Mouse (Mus musculus) midbrain, embryonic 12.5 days (tissue): ENCODE results near the gene 1110059E24Rik. TPM values are rescaled to one million over a fixed set of nuclear protein-coding genes. Genes with fewer than 3 reads are reported as not detected.
"Not testable (repeated sequence)": the region's sequence is repeated elsewhere in the genome, so short reads cannot be mapped to it uniquely, and the experiment has no call there.

ENCODE experiments used
- ATAC-seq: fragments of 200-750 bp; cut with Nextera tagmentation; 2 replicates; pipeline ENCODE4 v1.8.0; 2017; ENCODE audit warnings: low read depth, moderate TSS enrichment, moderate library complexity; ENCODE audit not compliant: low FRiP score
- H3K27ac ChIP-seq: fragments of 300-500 bp; sonication (generic); replicated peaks from 2 replicates; pipeline ENCODE4 v1.5.1; 2016; ENCODE audit warnings: mild to moderate bottlenecking
- H3K27me3 ChIP-seq: fragments of 300-500 bp; sonication (generic); 2 replicates; pipeline ENCODE4 v1.6.1; 2016; ENCODE audit warnings: mild to moderate bottlenecking
- H3K36me3 ChIP-seq: fragments of 300-500 bp; sonication (generic); 2 replicates; pipeline ENCODE4 v1.6.1; 2016
- H3K4me1 ChIP-seq: fragments of 300-500 bp; sonication (generic); 2 replicates; pipeline ENCODE4 v1.6.1; 2016
- H3K4me2 ChIP-seq: fragments of 300-500 bp; sonication (generic); replicated peaks from 2 replicates; pipeline ENCODE4 v1.6.1; 2016; ENCODE audit warnings: mild to moderate bottlenecking, moderate library complexity
- H3K4me3 ChIP-seq: fragments of 300-500 bp; sonication (generic); 2 replicates; pipeline ENCODE4 v1.5.1; 2016; ENCODE audit warnings: mild to moderate bottlenecking
- H3K9ac ChIP-seq: fragments of 300-500 bp; sonication (generic); replicated peaks from 2 replicates; pipeline ENCODE4 v1.6.1; 2016; ENCODE audit warnings: mild to moderate bottlenecking, moderate library complexity
- H3K9me3 ChIP-seq: fragments of 300-500 bp; sonication (generic); 2 replicates; pipeline ENCODE4 v1.6.1; 2016; ENCODE audit warnings: mild to moderate bottlenecking
- WGBS: fragments of 180-500 bp; shearing (Covaris S2); methylation state at CpG from one replicate; pipeline ENCODE4 v1.1.7; 2016; 5-methylcytosine and 5-hydroxymethylcytosine counted together
- polyA plus RNA-seq: library from polyadenylated mRNA; unstranded; fragments of >200 nt; fragmentation: Nextera tagmentation; extraction: Ambion mirVana; gene quantifications from 2 replicates; pipeline ENCODE4 v1.2.1, GENCODE M21; 2016

Gene 1110059E24Rik
- polyA plus RNA-seq, 1 experiment from 2014 or later: 62.8 TPM

DNA sequence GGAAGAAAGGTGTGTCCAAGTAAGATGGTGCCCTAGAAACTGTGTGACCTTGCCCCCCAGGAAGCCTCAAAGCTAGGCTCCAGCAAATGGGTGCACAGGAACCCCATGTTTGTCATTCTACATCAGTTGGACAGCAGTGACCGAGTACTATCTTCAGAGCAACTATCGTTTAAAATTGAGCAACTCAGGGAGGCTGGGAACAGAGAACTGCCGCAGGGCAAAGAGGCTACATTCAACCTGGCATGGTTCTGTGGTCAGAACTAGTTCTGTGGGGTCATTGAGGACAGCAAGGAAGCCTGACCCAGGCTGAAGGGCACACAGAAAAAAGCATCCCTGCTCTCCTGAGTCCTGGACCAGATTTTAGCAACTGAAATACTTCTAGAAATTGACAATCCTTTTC, 37.0 kb downstream of the 1110059E24Rik start:
- no peak overlapping the region for H3K4me3 ChIP-seq
- no peak overlapping the region for H3K9ac ChIP-seq
- peaks cover 4% of the 10 kb centered on the region; the same call in 1 of the 2 replicates for H3K36me3 ChIP-seq
- 93% methylated on average over 3 of the region's 3 CpGs for WGBS
- no peaks in the 10 kb centered on the region for H3K9me3 ChIP-seq
- H3K27ac ChIP-seq: no peak overlapping the region
- H3K4me1 ChIP-seq: peaks cover 11% of the 10 kb centered on the region
- ATAC-seq: no peak
- H3K4me2 ChIP-seq: no peak overlapping the region
- no peaks in the 10 kb centered on the region for H3K27me3 ChIP-seq

DNA sequence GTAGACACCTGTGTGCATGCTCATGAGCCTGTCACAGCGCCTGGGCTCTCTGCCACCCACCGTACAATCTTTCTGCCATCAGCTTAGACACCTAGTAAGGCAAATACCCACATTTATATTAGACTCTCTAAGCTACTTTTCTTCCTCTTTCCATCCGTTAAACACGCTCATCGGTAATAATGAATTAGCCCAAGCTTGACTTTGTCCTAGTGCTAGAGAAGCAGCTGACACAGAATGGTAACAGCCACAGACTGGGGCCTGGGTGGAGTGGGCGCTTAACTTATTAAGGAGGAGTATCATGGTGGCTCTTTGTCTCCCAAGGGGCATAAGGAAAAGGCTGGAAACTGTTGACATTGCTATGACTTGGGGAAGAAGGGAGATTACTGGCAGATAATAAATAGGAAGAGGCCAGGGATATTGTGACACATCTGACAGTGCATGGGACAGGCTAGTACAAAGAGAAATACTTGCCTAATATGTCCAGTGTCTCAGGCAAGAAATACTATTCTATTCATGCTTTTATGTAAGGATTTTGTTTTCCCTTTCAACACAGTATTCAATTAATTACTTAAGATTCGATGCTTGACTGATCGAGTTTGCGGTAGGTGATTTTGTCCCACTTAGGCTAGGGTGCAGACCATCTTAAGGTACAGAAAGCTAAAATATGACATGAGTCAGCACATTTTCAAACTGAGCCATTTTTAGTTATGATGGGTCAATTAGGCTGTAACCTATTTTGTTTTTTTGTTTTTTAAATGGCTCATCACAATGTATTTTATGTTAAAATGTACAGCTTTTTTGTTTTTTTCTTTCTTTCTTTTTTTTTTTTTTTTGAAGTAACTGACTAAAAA, 40.8 kb downstream of the 1110059E24Rik start:
- H3K36me3 ChIP-seq: no peaks in the 10 kb centered on the region
- H3K9me3 ChIP-seq: no peaks in the 10 kb centered on the region
- WGBS: 54% methylated on average over 9 of the region's 9 CpGs
- no peaks in the 10 kb centered on the region for H3K27me3 ChIP-seq
- no peak overlapping the region for H3K9ac ChIP-seq
- H3K4me2 ChIP-seq: no peak overlapping the region
- H3K4me1 ChIP-seq: peaks cover 11% of the 10 kb centered on the region
- H3K27ac ChIP-seq: no peak overlapping the region
- peak; percentile 42; the same call in 1 of the 2 replicates for ATAC-seq
- H3K4me3 ChIP-seq: no peak overlapping the region

DNA sequence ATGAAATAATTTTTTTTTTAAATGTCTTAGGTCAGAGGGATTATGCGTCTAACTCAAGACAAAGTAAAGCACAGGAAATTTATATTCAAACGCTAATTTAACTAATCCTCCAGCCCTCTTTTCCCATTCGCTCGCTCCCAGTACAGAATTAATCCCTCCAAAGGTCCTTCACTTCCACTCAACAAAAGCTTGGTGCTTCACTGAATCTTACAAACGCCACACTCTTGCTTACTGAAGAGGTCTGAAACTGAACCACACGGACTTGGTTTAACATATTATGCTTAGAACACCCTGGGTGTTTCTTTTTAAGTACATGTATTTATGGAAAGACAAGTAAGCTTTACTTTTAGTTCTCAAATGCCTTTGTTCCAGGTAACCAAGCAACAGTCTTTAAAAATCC, 41.5 kb downstream of the 1110059E24Rik start:
- WGBS: 15% methylated on average over 6 of the region's 6 CpGs
- Histone ChIP-seq H3K9ac (no peak overlapping the region), H3K27ac (no peak overlapping the region), H3K27me3 (no peaks in the 10 kb centered on the region), H3K4me3 (no peak overlapping the region), H3K4me1 (peaks cover 11% of the 10 kb centered on the region), H3K9me3 (no peaks in the 10 kb centered on the region), H3K4me2 (no peak overlapping the region), H3K36me3 (no peaks in the 10 kb centered on the region)
- peak; percentile 64 for ATAC-seq

DNA sequence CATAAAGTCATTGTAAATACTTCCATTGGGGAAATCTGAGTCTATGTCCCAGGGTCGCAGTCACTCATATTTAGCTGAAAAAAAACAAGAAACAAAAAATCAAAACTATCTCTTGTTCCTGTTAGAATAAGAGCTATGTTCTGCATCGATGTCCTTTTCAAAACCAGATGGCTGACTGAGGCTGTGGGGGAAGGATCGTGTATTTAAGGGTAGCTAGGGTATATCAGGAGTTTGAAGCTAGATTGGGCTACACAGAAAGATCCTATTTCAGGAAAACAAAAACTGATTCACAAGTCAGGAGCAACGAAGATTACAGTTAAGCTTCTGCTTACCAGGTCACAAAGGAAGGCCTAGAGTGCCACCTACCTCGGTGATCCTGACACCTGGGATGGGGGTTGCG, 42.5 kb downstream of the 1110059E24Rik start:
- H3K9ac ChIP-seq: no peak overlapping the region
- WGBS: 75% methylated on average over 6 of the region's 6 CpGs
- peaks cover 11% of the 10 kb centered on the region for H3K4me1 ChIP-seq
- H3K4me3 ChIP-seq: no peak overlapping the region
- no peaks in the 10 kb centered on the region for H3K27me3 ChIP-seq
- H3K36me3 ChIP-seq: no peaks in the 10 kb centered on the region
- H3K4me2 ChIP-seq: no peak overlapping the region
- no peak for ATAC-seq
- H3K27ac ChIP-seq: no peak overlapping the region
- no peaks in the 10 kb centered on the region for H3K9me3 ChIP-seq

DNA sequence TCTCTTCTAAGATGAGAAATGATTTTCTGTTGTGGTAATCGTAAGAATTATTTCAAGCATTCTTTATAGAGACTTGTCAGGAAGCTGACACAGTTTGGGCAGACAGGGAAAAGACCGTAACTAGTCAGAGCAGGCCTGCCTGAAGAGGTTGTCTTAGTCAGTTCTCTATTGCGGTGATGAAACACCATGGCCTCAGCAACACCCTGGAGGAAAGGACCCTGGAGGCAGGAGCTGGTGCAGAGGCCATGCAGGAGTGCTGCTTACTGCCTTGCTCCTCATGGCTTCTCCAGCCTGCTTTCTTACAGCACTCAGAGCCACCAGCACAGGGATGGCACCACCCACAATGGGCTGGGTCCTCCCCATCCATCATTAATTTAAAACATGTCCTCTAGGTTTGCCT, 47.5 kb downstream of the 1110059E24Rik start:
- H3K9ac ChIP-seq: no peak overlapping the region
- ATAC-seq: no peak
- 0 out of 2 replicates have a peak, but pooled peaks cover 4% of the 10 kb centered on the region for H3K36me3 ChIP-seq
- no peak overlapping the region for H3K4me3 ChIP-seq
- H3K4me2 ChIP-seq: no peak overlapping the region
- no peaks in the 10 kb centered on the region for H3K27me3 ChIP-seq
- H3K4me1 ChIP-seq: peaks cover 10% of the 10 kb centered on the region
- 97% methylated on average over 3 of the region's 3 CpGs for WGBS
- no peak overlapping the region for H3K27ac ChIP-seq
- no peaks in the 10 kb centered on the region for H3K9me3 ChIP-seq

DNA sequence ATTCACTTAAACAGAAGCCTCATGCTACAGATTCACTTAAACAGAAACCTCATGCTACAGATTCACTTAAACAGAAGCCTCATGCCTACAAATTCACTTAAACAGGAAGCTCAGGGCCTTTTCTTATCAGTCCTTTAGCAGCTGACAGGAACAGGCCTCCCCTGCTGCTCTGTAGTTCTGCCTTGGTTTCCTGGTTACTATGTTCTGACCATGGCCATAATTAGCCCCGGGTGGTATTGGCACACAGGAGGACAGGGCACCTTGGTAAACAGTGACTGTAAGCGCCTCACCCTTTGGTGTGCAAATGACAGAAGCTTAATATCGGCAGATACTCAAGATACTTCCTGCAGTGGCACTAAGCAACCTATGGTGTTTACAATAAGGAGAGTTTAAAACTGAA, 48.9 kb downstream of the 1110059E24Rik start:
- 0 out of 2 replicates have a peak, but pooled peaks cover 4% of the 10 kb centered on the region for H3K36me3 ChIP-seq
- peaks cover 16% of the 10 kb centered on the region for H3K4me1 ChIP-seq
- no peaks in the 10 kb centered on the region for H3K27me3 ChIP-seq
- no peak overlapping the region for H3K4me3 ChIP-seq
- 76% methylated on average over 3 of the region's 3 CpGs for WGBS
- no peak for ATAC-seq
- H3K9me3 ChIP-seq: no peaks in the 10 kb centered on the region
- no peak overlapping the region for H3K9ac ChIP-seq
- no peak overlapping the region for H3K27ac ChIP-seq
- H3K4me2 ChIP-seq: no peak overlapping the region

DNA sequence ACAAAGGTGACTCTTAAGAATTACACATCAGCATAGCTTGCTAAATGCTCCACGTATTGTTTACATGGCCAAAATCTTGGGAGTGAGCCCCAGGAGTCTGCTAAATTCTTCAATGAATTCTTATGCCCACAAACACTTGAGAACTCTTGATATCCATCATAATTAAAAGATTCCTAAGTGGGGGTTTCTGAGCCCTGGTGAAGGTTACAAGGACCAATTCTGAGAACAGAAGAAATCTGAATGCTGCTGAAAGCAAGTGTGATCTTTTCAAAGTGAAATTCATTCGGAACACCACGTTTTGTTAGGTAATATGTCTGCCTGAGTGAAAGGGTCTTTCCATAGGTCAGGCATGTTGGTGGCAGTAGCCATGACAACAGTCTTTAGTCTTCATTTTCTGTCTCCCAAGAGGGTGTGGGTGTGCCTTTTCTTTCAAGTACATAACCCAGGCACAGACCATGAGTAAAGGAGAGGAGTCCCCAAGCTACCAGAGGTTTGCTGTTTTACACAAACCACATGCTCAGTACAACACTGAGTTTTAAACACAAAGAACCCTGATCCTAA, 51.2 kb downstream of the 1110059E24Rik start:
- Histone ChIP-seq H3K9ac (no peak overlapping the region), H3K27ac (no peak overlapping the region), H3K9me3 (no peaks in the 10 kb centered on the region), H3K4me3 (no peak overlapping the region), H3K27me3 (no peaks in the 10 kb centered on the region), H3K4me2 (no peak overlapping the region), H3K4me1 (peaks cover 16% of the 10 kb centered on the region), H3K36me3 (peaks cover 13% of the 10 kb centered on the region; the same call in 1 of the 2 replicates)
- WGBS: 37% methylated on average over 3 of the region's 3 CpGs
- ATAC-seq: peak; percentile 53; the same call in 1 of the 2 replicates

DNA sequence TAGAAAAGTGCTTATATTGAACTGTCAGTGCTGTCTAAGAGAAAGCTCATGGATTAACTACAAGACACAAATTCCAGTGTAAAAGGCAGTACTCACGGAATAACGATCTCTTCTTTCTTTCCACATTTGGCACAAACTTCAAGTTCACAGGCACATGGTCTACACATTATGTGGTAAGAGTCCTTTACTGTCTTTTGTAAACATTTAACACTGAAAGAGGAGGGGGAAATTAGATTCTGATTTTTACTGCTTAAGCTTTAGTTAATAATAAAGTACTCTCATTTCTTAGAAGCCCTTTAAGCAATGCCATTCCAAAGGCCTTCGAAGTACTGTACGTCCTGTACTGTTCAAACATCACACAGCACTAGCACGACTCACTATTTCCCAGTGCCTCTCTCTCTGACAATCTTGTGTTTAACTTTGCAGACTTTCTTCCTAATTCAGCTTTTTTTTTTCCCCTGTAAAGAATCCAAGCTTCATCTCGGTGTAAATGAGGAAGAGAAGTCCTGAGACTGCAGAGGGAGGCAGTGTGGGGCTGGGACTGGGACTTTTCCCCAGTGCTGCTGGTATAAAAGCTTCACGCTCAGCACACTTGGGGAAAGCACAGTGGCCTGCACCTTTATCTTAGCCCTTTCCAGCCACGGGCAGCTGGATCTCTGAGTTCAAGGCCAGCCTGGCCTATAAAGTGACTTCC, 54.0 kb downstream of the 1110059E24Rik start:
- Histone ChIP-seq H3K4me3 (no peak overlapping the region), H3K36me3 (peaks cover 25% of the 10 kb centered on the region), H3K27me3 (no peaks in the 10 kb centered on the region), H3K4me1 (peaks cover 16% of the 10 kb centered on the region), H3K9me3 (no peaks in the 10 kb centered on the region), H3K9ac (no peak overlapping the region), H3K4me2 (no peak overlapping the region), H3K27ac (no peak overlapping the region)
- ATAC-seq: no peak
- 82% methylated on average over 8 of the region's 8 CpGs for WGBS

DNA sequence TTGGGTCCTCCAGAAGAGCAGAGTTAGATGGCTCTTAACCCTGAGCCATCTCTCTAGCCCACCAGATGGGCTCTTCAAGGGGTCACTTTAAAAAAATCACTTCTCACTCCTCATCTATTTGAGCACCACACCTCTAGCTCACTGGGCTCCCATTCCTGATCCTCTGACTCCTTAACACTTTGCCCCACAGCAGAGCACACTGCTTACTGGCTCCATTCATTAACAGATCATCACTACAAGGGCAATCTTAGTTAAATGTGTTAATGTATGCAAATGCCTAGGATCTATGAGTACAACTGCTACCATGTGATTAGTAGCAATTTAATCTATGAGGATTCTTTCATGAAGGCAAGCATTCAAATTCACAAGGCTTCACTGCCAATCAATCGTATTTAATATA, 58.1 kb downstream of the 1110059E24Rik start:
- H3K9me3 ChIP-seq: no peaks in the 10 kb centered on the region
- H3K27ac ChIP-seq: no peak overlapping the region
- H3K4me1 ChIP-seq: peaks cover 6% of the 10 kb centered on the region
- H3K4me2 ChIP-seq: no peak overlapping the region
- H3K27me3 ChIP-seq: no peaks in the 10 kb centered on the region
- WGBS: 96% methylated on average over 1 of the region's 1 CpGs
- no peak overlapping the region for H3K9ac ChIP-seq
- no peak overlapping the region for H3K4me3 ChIP-seq
- no peak for ATAC-seq
- peaks cover 29% of the 10 kb centered on the region for H3K36me3 ChIP-seq

DNA sequence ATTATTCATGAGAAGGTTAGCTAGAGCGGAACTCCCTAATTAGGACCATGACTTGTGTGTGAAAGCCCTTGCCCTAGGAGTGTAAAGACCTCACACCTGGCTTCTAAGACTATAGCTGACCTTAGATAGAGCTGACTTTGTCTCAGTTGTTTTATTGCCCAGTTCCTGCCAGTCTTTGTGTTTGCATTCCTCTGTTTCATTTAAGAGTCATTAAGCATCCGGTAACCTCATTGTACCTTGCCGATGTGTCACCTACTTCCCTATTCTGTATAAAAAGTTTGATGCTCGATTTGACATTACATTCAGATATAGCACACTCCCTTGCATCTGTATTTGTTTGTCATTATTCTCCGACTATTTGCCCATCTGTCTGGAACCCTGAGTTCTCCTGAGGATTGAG, 60.6 kb downstream of the 1110059E24Rik start:
- H3K27me3 ChIP-seq, ATAC-seq, H3K4me2 ChIP-seq, H3K9me3 ChIP-seq, H3K4me1 ChIP-seq, H3K9ac ChIP-seq, H3K27ac ChIP-seq, H3K4me3 ChIP-seq: not testable (repeated sequence)
- H3K36me3 ChIP-seq: peaks cover 25% of the 10 kb centered on the region
- WGBS: 91% methylated on average over 5 of the region's 5 CpGs

DNA sequence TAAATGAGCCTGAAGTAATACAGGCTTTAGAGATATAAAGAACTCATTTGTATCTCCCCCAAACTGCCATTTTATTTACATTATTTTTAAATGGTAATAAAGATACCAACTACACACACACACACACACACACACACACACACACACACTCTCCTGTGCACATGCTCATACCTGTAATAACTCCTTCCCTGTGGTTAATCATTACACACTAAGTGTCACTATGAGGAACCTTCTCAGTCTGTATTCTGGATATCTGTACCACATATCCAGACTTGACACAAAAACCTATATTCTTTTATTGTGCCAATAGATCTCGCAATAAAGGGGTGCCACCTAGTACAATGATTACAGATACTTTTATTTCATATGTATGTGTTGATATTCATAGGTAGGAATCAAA, 62.9 kb downstream of the 1110059E24Rik start:
- Histone ChIP-seq H3K9ac (no peak overlapping the region), H3K36me3 (peaks cover 4% of the 10 kb centered on the region; the same call in 1 of the 2 replicates), H3K4me3 (no peak overlapping the region), H3K9me3 (no peaks in the 10 kb centered on the region), H3K27ac (no peak overlapping the region), H3K4me1 (no peaks in the 10 kb centered on the region; the same call in 1 of the 2 replicates), H3K27me3 (no peaks in the 10 kb centered on the region), H3K4me2 (no peak overlapping the region)
- WGBS: 91% methylated on average over 1 of the region's 1 CpGs
- ATAC-seq: no peak

DNA sequence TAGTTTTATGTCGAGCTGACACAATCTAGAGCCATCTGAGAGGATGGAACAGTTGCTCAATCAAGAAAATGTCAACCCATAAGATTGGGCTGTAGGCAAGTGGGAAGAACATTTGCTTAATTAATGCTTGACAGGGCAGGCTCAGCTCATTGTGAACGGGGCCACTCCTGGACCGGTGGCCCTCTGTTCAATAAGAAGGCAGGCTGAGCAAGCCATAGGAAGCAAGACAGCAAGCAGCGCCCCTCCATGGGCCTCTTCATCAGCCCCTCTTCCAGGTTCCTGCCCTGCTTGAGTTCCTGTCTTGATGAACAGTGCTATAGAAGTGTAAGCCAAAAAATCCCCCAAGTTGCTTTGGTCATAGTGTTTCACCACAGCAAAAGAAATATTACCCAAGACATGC, 65.2 kb downstream of the 1110059E24Rik start:
- Histone ChIP-seq H3K27ac (no peak overlapping the region), H3K27me3 (no peaks in the 10 kb centered on the region), H3K4me1 (no peaks in the 10 kb centered on the region; the same call in 1 of the 2 replicates), H3K4me3 (no peak overlapping the region), H3K9ac (no peak overlapping the region), H3K36me3 (0 out of 2 replicates have a peak, but pooled peaks cover 4% of the 10 kb centered on the region), H3K4me2 (no peak overlapping the region), H3K9me3 (no peaks in the 10 kb centered on the region)
- no peak for ATAC-seq
- 61% methylated on average over 4 of the region's 4 CpGs for WGBS
